ENCODE assay signal across 25 mouse cellular contexts in the genomic region with DNA sequence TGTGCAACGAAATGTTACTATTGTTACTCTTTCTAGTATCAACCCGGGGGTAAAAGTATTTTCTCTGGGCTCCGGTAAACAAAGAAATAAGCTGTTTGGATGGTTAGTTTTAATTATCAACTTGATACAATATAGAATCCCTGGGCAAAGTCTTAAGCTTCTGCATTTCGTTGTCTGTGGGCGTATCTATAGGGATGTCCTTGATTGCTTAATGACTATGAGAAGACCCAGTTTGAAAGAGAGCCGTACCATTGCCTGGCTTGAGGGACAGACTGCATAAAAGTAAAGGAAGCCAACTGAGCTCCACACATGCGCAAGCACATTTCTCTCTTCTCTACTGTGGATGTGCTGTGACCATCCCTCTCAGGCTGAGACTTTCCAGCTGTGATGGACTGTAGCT.
"Had no signal": no experiment of that assay in that cellular context is flagged by ENCODE, and none has a peak within 500 bp of the region (broad histone marks: within the 10 kb centered on the region; RNA-seq: fewer than 3 reads in every experiment).

No protein-coding gene starts in this region.

- H3K27me3 ChIP-seq: heart, embryonic 12.5 days; hindbrain, embryonic 12.5 days; intestine, embryonic 15.5 days; limb, embryonic 12.5 days had no signal

- DNase-seq: gastrocnemius, adult 2 months; gastrocnemius, postnatal 10 days; gastrocnemius, postnatal 25 days; heart, adult 11 months; heart, postnatal 10 days; heart, postnatal 4 days; kidney, adult 18-20 months; kidney, adult 8-10 months; kidney, postnatal 10 days; kidney, postnatal 25 days; kidney, postnatal 4 days; liver had no signal

- H3K4me3 ChIP-seq: gastrocnemius, adult 2 months; heart, embryonic 10.5 days; heart, embryonic 12.5 days; hindbrain, embryonic 10.5 days; hindbrain, embryonic 12.5 days; intestine, embryonic 15.5 days; layer of hippocampus, adult 2 months; left cerebral cortex, adult 2 months; limb, embryonic 10.5 days; limb, embryonic 12.5 days had no signal

- H3K4me1 ChIP-seq: heart, embryonic 10.5 days; heart, embryonic 12.5 days; hindbrain, embryonic 10.5 days; hindbrain, embryonic 12.5 days; intestine, embryonic 15.5 days; limb, embryonic 10.5 days; limb, embryonic 12.5 days had no signal

- ATAC-seq: hindbrain, embryonic 16.5 days; inflammation-experienced regulatory T-cells, adult 6 months; intestine, embryonic 15.5 days; intestine, postnatal 0 days had no signal

- H3K9ac ChIP-seq: heart, embryonic 12.5 days; hindbrain, embryonic 12.5 days; hindbrain, embryonic 14.5 days; intestine, embryonic 15.5 days; limb, embryonic 12.5 days had no signal

- H3K27ac ChIP-seq: gastrocnemius, adult 2 months; heart, embryonic 10.5 days; hindbrain, embryonic 10.5 days; hindbrain, embryonic 12.5 days; hindbrain, embryonic 14.5 days; intestine, embryonic 15.5 days; layer of hippocampus, adult 2 months; left cerebral cortex, adult 2 months; limb, embryonic 10.5 days; limb, embryonic 12.5 days had no signal

- H3K36me3 ChIP-seq: heart, embryonic 10.5 days; heart, embryonic 12.5 days; hindbrain, embryonic 10.5 days; hindbrain, embryonic 12.5 days; intestine, embryonic 15.5 days; limb, embryonic 10.5 days; limb, embryonic 12.5 days had no signal
